Mouse (Mus musculus): Measurements from ENCODE around the gene Abraxas1. TPM values are rescaled to one million over a fixed set of nuclear protein-coding genes. Genes with fewer than 3 reads are reported as not detected.

Gene Abraxas1
- total RNA-seq (2023): 16.5 TPM

DNA sequence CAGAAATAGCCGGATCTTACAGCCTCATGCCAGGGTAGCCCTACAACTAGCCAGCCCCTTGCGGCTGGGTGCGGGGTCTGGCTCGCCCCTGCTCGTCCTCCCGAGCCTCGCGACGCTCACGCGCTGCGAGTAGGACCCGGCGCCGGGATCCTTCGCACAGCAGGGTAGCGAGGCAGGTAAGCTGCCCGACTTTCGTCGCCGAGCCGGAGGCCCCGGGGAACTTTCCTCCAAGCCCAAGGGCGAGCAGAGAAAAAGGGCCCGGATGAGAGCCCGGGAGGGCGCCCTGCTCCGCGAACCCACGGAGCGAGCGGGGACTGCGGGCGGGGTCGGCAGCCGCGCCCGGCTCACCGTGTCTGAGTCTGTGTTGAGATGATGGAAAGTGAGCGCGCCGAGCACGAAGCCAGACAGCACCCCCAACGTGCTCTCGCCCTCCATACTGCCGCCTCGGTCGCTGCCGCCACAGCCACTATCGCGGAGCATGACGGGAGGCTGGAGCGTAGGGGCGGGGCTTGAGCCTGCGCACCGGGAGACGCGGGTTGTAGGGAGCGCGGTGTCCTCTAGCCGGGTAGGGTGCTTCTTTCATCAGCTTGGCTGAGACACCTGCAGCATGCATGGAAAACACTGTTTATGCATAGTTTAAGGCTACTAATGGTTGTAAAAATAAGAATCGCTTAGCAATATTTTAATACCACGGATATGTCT is at the start of gene Abraxas1:
Abraxas1 (minus strand) TSS at position 483 of the 702 bp plus-strand sequence.

DNA sequence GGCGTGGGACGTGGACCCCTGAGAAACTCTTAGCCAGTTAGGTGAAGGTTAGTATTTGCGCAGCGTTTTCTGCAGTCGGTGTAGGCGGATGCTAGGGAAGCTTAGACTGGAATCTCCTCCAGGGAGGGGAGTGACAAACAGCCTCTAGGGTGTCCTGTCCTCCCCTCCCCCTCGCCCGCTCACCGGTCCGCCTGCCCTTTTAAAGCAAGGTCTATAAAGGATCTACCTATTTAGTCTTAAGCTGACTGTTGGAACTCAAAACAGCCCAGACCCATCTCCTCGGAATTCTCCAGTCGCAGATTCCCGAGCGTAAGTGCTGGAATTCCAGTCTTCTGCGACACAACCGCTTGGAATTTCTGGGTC is 24.7 kb upstream of the Abraxas1 start, which contains the start of gene Gpat3:
Gpat3 (plus strand) TSS at position 229 of the 363 bp plus-strand sequence.

DNA sequence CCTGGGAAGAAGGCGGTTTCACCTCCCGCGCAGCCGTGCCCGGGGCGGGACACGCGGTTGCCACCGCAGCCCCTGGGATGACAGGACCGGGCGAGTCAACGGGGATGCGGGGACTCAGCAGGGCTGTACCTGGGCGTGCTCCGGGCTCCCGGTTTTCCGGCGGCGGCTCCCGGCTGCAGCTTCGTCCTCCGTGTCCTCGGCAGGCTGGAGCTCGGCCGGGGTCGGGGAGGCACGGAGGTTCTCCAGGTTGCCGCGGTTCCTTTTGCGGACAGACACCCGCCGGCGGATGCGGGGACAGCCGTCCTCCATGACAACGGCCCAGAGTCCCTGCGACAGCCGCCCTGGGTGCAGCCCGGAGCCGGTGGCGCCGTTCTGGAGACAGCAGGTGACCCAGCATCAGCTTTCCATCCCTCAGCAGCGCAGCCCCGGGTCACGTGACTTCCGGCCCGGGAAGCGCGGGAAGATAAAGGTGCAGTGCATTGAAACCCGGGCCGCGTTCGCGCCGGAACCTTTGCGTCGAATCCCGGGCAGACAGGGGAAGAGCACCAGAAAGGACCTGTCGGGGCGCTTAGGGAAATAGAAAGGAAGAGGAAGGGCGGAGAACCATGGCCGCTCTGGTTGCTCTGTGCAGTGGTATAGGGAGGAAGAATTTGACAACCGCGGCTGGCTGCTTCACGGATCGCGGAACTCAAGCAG is 22.5 kb downstream of the Abraxas1 start, which contains the start of the genes Helq and Mrps18c:
Helq (minus strand) TSS at position 434 of the 696 bp plus-strand sequence.
Mrps18c (plus strand) TSS at position 463 of the 696 bp plus-strand sequence.

Other genes starting within 250 kb of the Abraxas1 start
- 29.6 TPM for gene Plac8, start 248.7 kb downstream of the Abraxas1 start, total RNA-seq (2023)
- 33.8 TPM for gene Coq2, start 145.8 kb downstream of the Abraxas1 start, total RNA-seq (2023)
- 2.2 TPM for gene Hpse, start 101.2 kb downstream of the Abraxas1 start, total RNA-seq (2023)
- 24.3 TPM for gene Helq, start 22.4 kb downstream of the Abraxas1 start, total RNA-seq (2023)
- gene Mrps18c, start 22.3 kb downstream of the Abraxas1 start, total RNA-seq (2023): 59.6 TPM
- 3.0 TPM for gene Gpat3, start 24.7 kb upstream of the Abraxas1 start, total RNA-seq (2023)